ENCODE assay signal across 17 mouse cellular contexts in the genomic region with DNA sequence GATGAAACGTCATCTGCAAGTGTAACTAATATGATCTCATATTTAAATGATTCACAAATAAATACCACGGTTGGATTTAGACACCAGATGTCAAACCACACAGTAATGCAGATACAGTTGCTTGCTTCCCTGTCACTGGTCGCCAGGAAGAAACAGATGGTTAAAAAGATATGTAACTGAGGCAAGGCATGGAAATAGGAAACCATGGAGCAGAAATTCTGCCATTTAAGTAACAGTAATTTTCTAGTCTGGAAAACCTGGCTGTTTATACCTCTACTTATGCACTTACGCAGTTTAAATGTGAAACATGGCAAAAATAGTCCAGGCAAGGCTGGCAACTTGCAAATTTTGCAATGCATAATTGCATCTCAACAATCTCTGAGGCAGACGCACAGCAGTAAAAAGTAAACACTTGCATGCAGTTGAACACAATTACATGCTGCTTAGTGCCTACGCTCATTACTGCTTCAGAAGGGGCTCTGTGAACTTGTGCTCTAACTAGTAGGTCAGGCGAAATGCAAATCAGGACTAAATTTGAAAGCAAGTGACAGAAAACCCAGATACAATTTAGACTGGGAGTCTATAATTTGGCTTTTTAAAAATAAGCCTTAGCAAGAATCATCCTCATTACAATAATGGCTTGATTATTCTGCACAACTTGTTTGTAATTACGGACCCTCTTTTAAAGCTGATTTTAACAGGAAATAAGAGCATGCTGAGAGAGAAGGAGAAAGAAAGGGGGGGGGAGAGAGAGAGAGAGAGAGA.
DNase-seq lines count a peak whose midpoint lies in the region; TF ChIP-seq lines count a peak whose summit lies in the region.
"Had no signal": no experiment of that assay in that cellular context is flagged by ENCODE, and none has a peak within 500 bp of the region (broad histone marks: within the 10 kb centered on the region; RNA-seq: fewer than 3 reads in every experiment).

No protein-coding gene starts in this region.

- no peak for DNase-seq in left cerebral cortex, adult 2 months (ENCODE audit: extremely low spot score in 1 of 2, low spot score in 2 of 2)
- DNase-seq in left cerebral cortex, adult 11 months (ENCODE audit: low spot score): no peak
- DNase-seq in forebrain, embryonic 10.5 days (ENCODE audit: extremely low spot score, low spot score): no peak
- DNase-seq in layer of hippocampus, adult 9-11 months: peak; percentile 63
- DNase-seq in right cerebral cortex, adult 2 months (ENCODE audit: low spot score in 2 of 2): peak; percentile 22 to 30
- DNase-seq in heart, postnatal 36 days: no peak
- DNase-seq in adrenal gland, adult 8-10 months: no peak
- DNase-seq in B cell, adult 2 months: no peak
- DNase-seq: cerebellum, postnatal 25 days; heart, adult 18-20 months; heart, postnatal 4 days; kidney, adult 9 months; lung, adult 2 months; thymus, postnatal 4 days had no signal

- no peaks in the 10 kb centered on the region for H3K36me3 ChIP-seq in forebrain, embryonic 10.5 days (replicated peaks)
- H3K36me3 ChIP-seq: embryonic facial prominence, embryonic 15.5 days; neural tube, embryonic 12.5 days; stomach, embryonic 15.5 days had no signal

- intact Hi-C loops in left cerebral cortex, adult 2 months (cut with DNase I): loop anchor here (5.0 kb wide), 1 partner anchor 563 kb away; no protein-coding TSS in a partner anchor
- intact Hi-C loops in heart, postnatal 36 days (cut with DNase I): no loop called here

- peak overlapping the region; percentile 57; the same call in 1 of the 2 replicates for H3K27ac ChIP-seq in left cerebral cortex, adult 2 months
- 0 out of 2 replicates have a peak overlapping the region, but pooled peaks have one; percentile 25 for H3K27ac ChIP-seq in forebrain, embryonic 10.5 days
- H3K27ac ChIP-seq: embryonic facial prominence, embryonic 15.5 days; neural tube, embryonic 12.5 days; stomach, embryonic 15.5 days had no signal

- no peaks in the 10 kb centered on the region for H3K9me3 ChIP-seq in forebrain, embryonic 10.5 days
- H3K9me3 ChIP-seq: embryonic facial prominence, embryonic 15.5 days; neural tube, embryonic 12.5 days; stomach, embryonic 15.5 days had no signal

- 65% methylated on average over 8 of the region's 8 CpGs for WGBS in forebrain, embryonic 10.5 days

- 0 out of 2 replicates have a peak, but pooled peaks cover 3% of the 10 kb centered on the region for H3K27me3 ChIP-seq in forebrain, embryonic 10.5 days (ENCODE audit: poor library complexity, severe bottlenecking)
- H3K27me3 ChIP-seq: embryonic facial prominence, embryonic 15.5 days; neural tube, embryonic 12.5 days; stomach, embryonic 15.5 days had no signal

- peaks cover 23% of the 10 kb centered on the region for H3K4me1 ChIP-seq in forebrain, embryonic 10.5 days
- H3K4me1 ChIP-seq: embryonic facial prominence, embryonic 15.5 days; neural tube, embryonic 12.5 days; stomach, embryonic 15.5 days had no signal

- TF ChIP-seq CTCF in left cerebral cortex, adult 2 months (IDR thresholded peaks at IDR 0.05): no peak

- no peak overlapping the region for H3K4me3 ChIP-seq in left cerebral cortex, adult 2 months
- no peak overlapping the region for H3K4me3 ChIP-seq in forebrain, embryonic 10.5 days
- H3K4me3 ChIP-seq: embryonic facial prominence, embryonic 15.5 days; neural tube, embryonic 12.5 days; stomach, embryonic 15.5 days had no signal

Comparison
In these comparisons a context has a peak if more than half of its experiments do, and no peak if none do; other contexts are left out.
1. DNase-seq: peak in layer of hippocampus, adult 9-11 months (single experiment) and right cerebral cortex, adult 2 months (2 of 2); none in left cerebral cortex, adult 2 months (0 of 2), left cerebral cortex, adult 11 months (single experiment), forebrain, embryonic 10.5 days (single experiment), heart, postnatal 36 days (0 of 2), adrenal gland, adult 8-10 months (single experiment) and B cell, adult 2 months (0 of 2).